Mouse (Mus musculus): ENCODE measurements around the gene Znrd1.

DNA sequence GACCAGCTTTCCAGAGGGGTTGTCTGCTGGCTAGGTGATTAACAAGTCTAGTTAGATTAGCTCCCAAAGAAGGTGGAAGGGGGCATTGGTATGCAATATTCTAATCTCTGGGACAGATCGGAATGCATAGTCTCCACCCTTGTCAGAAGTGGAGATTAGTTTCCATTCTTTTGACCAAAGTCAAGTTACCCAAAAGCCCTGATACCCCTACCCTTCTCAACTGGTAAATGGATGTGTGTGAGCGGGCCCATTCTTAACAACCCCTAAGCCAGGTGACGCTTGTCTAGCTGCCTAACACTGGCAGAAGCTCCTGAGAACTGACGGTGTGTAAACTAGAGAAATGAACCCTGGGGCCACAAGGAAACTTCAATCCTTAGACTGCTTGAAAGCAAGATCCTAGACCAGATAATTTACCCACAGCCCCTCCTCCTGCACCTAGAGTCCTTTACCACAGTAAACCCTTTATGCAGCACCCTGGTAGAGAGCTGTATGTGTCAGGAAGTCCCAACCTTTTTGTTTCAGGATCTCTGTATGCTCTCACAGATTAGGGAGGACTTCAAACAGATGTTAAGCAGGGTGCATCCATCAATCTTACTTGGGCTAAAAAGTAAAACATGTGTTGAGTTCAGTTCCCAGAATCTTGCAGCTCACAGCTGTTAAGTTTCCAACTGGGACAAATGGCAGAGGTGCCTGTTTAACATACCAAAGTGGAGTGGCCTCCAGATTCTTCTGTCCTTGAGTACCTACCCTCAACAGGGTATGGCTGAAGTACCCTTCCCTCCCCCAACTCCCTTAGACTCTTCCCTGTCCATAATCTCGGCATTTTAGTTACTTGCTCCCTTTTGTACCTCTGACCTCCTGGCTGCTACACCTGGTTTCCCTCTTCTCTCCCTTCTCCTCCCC lies 24.1 kb upstream of the Znrd1 start:
- TF ChIP-seq TAL1 (IDR thresholded peaks at IDR 0.05; ENCODE audit: low read length), result no peak
- TF ChIP-seq GATA1 (IDR thresholded peaks at IDR 0.05; ENCODE audit: low read length), result no peak
